Mouse (Mus musculus): Measurements from ENCODE around the gene C3. TPM values are rescaled to one million over a fixed set of nuclear protein-coding genes. Genes with fewer than 3 reads are reported as not detected.

C3 gene
- polyA plus RNA-seq (2012; rRNA removed), result 51.5 and 69.4 TPM in 2 replicates

DNA sequence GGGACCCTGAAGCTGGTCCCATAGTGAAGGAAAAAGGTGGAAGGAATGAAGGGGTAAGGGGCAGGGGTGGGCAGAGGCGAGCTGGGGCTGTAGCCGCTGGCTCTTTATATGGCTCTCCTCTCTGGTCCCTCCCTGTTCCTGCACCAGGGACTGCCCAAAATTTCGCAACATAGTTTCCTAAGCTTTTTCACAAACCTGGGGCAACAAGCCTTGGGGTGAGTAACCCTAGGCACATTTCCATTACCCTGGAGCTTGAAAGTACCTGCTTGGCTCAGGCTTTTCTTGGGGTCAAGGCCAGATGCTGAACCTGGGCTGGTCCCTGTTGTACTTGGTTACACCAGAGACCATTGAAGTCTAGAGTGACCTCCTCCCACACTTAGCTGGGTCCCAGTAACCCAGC, at the start of gene C3:
TSS of gene C3 (minus strand) at position 123 of the 400 bp plus-strand sequence.
- peaks cover 16% of the 10 kb centered on the region for H3K4me1 ChIP-seq (ENCODE audit: control insufficient read depth, insufficient read depth, low read length)
- H3K36me3 ChIP-seq (ENCODE audit: control insufficient read depth, insufficient read depth, low read length), result no peaks in the 10 kb centered on the region
- peak; percentile 81 for DNase-seq
- H3K27ac ChIP-seq (ENCODE audit: insufficient read depth, low read depth, low read length), result no peak within 1 kb of the TSS
- no peaks in the 10 kb centered on the region for H3K27me3 ChIP-seq (replicated peaks; ENCODE audit: control insufficient read depth, insufficient read depth, low read length)
- TF ChIP-seq POLR2A (IDR thresholded peaks at IDR 0.05; ENCODE audit: low read depth, low read length) (no peak), CTCF (conservative IDR thresholded peaks at IDR 0.05; ENCODE audit: insufficient read depth, insufficient read length, low read depth, low read length) (no peak)
- H3K4me3 ChIP-seq (ENCODE audit: insufficient read depth, low read depth, low read length), result no peak within 1 kb of the TSS
- 87% methylated on average over 3 of the region's 3 CpGs for WGBS

DNA sequence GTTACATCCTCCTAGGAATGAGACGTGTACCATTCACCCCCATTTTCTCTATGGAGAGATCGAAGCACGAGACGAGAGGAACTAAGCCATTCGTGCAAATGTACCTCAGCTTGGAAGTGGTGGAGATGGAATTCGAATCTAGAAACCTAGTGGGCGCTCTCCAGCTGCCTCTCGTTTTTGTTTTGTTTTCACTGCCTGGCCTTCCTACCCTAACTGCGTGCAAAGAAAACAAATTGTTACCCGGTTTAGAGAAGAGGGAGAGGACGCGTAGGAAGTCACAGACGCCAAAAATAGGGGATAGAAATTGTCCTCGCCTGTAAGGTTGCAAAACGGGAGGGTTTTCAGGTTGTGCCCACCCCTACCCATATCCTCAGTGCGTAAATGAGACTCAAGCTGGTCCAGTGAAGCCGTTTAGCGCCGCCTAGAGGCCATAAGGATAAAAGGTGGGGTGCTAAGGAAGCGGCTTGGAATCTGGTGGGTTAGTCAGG, 48.7 kb upstream of the C3 start:
- Histone ChIP-seq H3K4me1 (ENCODE audit: control insufficient read depth, insufficient read depth, low read length) (no peaks in the 10 kb centered on the region; the same call in 1 of the 2 replicates), H3K27me3 (replicated peaks; ENCODE audit: control insufficient read depth, insufficient read depth, low read length) (no peaks in the 10 kb centered on the region), H3K27ac (ENCODE audit: insufficient read depth, low read depth, low read length) (peak overlapping the region; percentile 92), H3K4me3 (ENCODE audit: insufficient read depth, low read depth, low read length) (peak overlapping the region; percentile 75), H3K36me3 (ENCODE audit: control insufficient read depth, insufficient read depth, low read length) (no peaks in the 10 kb centered on the region)
- peak; percentile 85 for DNase-seq
- peak; percentile 89 for TF ChIP-seq CTCF (conservative IDR thresholded peaks at IDR 0.05; ENCODE audit: insufficient read depth, insufficient read length, low read depth, low read length)
- no peak for TF ChIP-seq POLR2A (IDR thresholded peaks at IDR 0.05; ENCODE audit: low read depth, low read length)
- under 1% methylated on average over 20 of the region's 20 CpGs for WGBS

DNA sequence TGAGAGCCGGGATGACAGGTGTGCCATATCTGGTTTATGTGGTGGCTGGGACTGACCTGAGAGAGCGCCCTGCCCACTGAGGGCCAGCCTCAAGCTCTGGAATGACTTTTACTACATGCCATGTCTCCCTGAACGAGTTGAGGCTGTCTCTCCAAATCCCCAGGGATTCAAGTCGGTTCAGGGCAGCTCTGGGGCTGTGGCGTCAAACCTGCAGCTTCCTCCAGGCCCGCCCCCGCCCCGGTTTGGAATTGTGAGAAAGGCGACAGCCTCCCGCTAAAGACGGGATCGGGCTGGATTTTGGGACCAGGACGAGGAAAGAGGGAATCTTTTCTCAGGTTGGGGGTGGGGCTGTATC, 48.0 kb upstream of the C3 start:
- peak overlapping the region; percentile 92 for H3K27ac ChIP-seq (ENCODE audit: insufficient read depth, low read depth, low read length)
- DNase-seq, result no peak
- H3K27me3 ChIP-seq (replicated peaks; ENCODE audit: control insufficient read depth, insufficient read depth, low read length), result no peaks in the 10 kb centered on the region
- no peaks in the 10 kb centered on the region; the same call in 1 of the 2 replicates for H3K4me1 ChIP-seq (ENCODE audit: control insufficient read depth, insufficient read depth, low read length)
- no peaks in the 10 kb centered on the region for H3K36me3 ChIP-seq (ENCODE audit: control insufficient read depth, insufficient read depth, low read length)
- peak overlapping the region; percentile 75 for H3K4me3 ChIP-seq (ENCODE audit: insufficient read depth, low read depth, low read length)
- WGBS, result under 1% methylated on average over 13 of the region's 13 CpGs
- TF ChIP-seq POLR2A (IDR thresholded peaks at IDR 0.05; ENCODE audit: low read depth, low read length) (no peak), CTCF (conservative IDR thresholded peaks at IDR 0.05; ENCODE audit: insufficient read depth, insufficient read length, low read depth, low read length) (no peak)

DNA sequence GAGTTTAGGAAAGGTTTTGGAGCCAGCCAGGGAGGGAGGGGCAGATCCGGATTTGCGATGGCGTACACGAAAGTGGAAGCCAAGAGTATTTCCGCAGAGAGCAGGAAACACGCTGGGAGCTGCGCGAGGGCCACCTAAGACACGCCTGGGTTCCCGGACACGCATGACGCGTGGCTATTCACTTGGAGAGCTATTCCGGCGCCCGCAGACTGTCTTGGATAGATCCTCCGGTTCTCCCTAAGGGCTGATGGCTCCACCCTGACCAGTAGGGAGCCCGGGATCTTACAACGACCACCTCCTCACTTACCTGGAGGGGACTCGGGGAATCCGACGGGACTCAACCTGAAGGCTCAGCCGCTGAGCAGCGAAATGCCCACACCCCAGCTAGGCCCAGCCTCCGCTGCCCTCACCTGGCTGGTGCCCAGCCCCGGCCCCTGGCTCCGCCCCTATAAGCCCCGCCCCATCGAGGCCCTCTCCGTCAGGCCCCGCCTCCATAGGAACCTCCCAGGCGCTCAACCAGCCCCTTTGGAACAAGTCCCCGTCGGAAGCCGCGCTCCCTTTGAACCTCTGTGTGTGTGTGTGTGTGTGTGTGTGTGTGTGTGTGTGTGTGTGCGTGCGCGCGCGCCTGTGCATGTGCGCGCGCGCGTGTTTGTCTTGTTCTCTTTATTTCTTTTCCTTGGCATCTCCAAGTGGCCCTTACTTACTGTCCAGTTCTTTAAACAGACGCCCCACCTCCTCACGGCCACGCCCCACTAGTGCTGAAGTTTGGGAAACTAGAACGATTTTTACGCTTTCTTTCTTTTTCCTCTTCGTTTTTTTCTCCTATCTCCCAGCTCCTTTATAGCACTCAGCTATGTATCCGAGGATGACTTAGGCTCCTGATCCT, 47.4 kb upstream of the C3 start:
- peak overlapping the region; percentile 92 for H3K27ac ChIP-seq (ENCODE audit: insufficient read depth, low read depth, low read length)
- H3K4me3 ChIP-seq (ENCODE audit: insufficient read depth, low read depth, low read length), result peak overlapping the region; percentile 75
- H3K27me3 ChIP-seq (replicated peaks; ENCODE audit: control insufficient read depth, insufficient read depth, low read length), result no peaks in the 10 kb centered on the region
- H3K4me1 ChIP-seq (ENCODE audit: control insufficient read depth, insufficient read depth, low read length), result no peaks in the 10 kb centered on the region; the same call in 1 of the 2 replicates
- DNase-seq, result peak; percentile 96
- no peaks in the 10 kb centered on the region for H3K36me3 ChIP-seq (ENCODE audit: control insufficient read depth, insufficient read depth, low read length)
- under 1% methylated on average over 53 of the region's 53 CpGs for WGBS
- TF ChIP-seq POLR2A (IDR thresholded peaks at IDR 0.05; ENCODE audit: low read depth, low read length) (peak; percentile 41), CTCF (conservative IDR thresholded peaks at IDR 0.05; ENCODE audit: insufficient read depth, insufficient read length, low read depth, low read length) (no peak)

DNA sequence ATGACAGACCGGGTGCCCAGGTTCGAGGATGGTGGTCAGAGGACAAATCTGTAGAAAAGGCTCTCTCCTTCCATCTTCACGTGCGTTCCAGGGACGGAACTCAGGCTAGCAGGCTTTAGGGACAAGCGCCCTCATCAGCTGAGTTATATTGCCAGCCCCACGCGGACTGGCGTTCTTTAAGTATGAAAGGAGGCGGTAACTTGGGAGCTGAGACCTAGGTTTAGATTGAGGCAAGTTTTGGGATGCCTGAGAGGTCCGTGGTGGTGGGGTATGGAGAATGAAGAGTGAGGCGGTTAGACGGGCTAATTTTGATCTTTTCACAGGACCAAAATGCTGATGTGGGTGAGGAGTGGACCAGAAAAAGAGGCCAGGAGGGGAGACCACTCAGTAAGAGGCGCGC, 46.8 kb upstream of the C3 start:
- Histone ChIP-seq H3K4me3 (ENCODE audit: insufficient read depth, low read depth, low read length) (peak overlapping the region; percentile 75), H3K36me3 (ENCODE audit: control insufficient read depth, insufficient read depth, low read length) (no peaks in the 10 kb centered on the region), H3K4me1 (ENCODE audit: control insufficient read depth, insufficient read depth, low read length) (no peaks in the 10 kb centered on the region; the same call in 1 of the 2 replicates), H3K27me3 (replicated peaks; ENCODE audit: control insufficient read depth, insufficient read depth, low read length) (no peaks in the 10 kb centered on the region), H3K27ac (ENCODE audit: insufficient read depth, low read depth, low read length) (peak overlapping the region; percentile 90)
- TF ChIP-seq CTCF (conservative IDR thresholded peaks at IDR 0.05; ENCODE audit: insufficient read depth, insufficient read length, low read depth, low read length) (no peak), POLR2A (IDR thresholded peaks at IDR 0.05; ENCODE audit: low read depth, low read length) (no peak)
- 10% methylated on average over 15 of the region's 15 CpGs for WGBS
- DNase-seq, result no peak

DNA sequence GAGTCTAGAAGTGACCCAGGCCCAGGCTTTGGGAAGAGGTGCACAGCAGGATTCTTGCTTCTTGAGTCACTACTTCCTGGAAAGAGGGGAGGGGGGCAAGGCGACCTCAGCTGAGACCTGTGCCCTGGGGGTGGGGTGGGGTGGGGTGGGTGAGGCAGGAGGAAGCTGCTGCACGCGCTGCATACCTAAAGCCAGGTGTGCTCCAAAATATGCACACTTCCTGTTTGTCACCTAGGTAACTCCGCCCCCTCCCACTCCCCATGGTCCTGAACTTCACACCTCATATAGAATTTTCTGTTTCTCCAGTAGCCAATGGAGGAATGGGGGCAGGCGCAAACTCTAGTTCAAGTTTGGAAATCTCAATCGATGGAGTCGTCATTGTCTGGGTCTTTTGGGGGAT, 45.9 kb upstream of the C3 start:
- no peaks in the 10 kb centered on the region for H3K36me3 ChIP-seq (ENCODE audit: control insufficient read depth, insufficient read depth, low read length)
- H3K4me3 ChIP-seq (ENCODE audit: insufficient read depth, low read depth, low read length), result no peak overlapping the region
- H3K27me3 ChIP-seq (replicated peaks; ENCODE audit: control insufficient read depth, insufficient read depth, low read length), result no peaks in the 10 kb centered on the region
- 48% methylated on average over 7 of the region's 7 CpGs for WGBS
- no peaks in the 10 kb centered on the region; the same call in 1 of the 2 replicates for H3K4me1 ChIP-seq (ENCODE audit: control insufficient read depth, insufficient read depth, low read length)
- no peak overlapping the region for H3K27ac ChIP-seq (ENCODE audit: insufficient read depth, low read depth, low read length)
- TF ChIP-seq CTCF (conservative IDR thresholded peaks at IDR 0.05; ENCODE audit: insufficient read depth, insufficient read length, low read depth, low read length), result no peak
- TF ChIP-seq POLR2A (IDR thresholded peaks at IDR 0.05; ENCODE audit: low read depth, low read length), result no peak
- no peak for DNase-seq

DNA sequence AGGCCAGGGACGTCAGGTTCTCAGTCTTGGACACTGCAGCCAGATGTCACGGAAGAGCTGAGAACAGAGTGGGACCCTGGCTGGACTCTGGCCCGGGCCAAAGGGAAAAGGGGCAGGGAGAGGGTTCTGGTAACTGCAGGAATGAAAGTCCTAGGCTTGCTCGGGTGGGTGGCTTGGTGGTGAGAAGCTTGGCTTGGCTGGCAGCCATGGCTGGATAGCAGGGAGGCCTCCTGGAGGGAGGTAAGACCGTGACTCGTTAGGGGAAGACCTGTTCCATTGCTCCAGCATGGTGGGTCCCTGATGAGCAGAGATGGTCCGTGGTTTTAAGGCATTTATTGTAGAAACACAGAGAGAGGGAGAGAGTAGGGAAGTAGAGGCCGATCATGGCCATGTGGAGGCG, 43.4 kb upstream of the C3 start:
- H3K27ac ChIP-seq (ENCODE audit: insufficient read depth, low read depth, low read length), result no peak overlapping the region
- no peaks in the 10 kb centered on the region for H3K27me3 ChIP-seq (replicated peaks; ENCODE audit: control insufficient read depth, insufficient read depth, low read length)
- no peaks in the 10 kb centered on the region for H3K36me3 ChIP-seq (ENCODE audit: control insufficient read depth, insufficient read depth, low read length)
- WGBS, result 45% methylated on average over 8 of the region's 9 CpGs
- H3K4me1 ChIP-seq (ENCODE audit: control insufficient read depth, insufficient read depth, low read length), result no peaks in the 10 kb centered on the region; the same call in 1 of the 2 replicates
- no peak for TF ChIP-seq POLR2A (IDR thresholded peaks at IDR 0.05; ENCODE audit: low read depth, low read length)
- H3K4me3 ChIP-seq (ENCODE audit: insufficient read depth, low read depth, low read length), result no peak overlapping the region
- no peak for DNase-seq
